Mouse (Mus musculus) kidney, embryonic 15.5 days (tissue): ENCODE measurements around the gene Nomo1. TPM values are rescaled to one million over a fixed set of nuclear protein-coding genes. Genes with fewer than 3 reads are reported as not detected.
A peak's percentile ranks its signal among the peaks of the same experiment; 100 is the strongest.

ENCODE experiments used
- ATAC-seq: fragments of 200-750 bp; cut with Nextera tagmentation; replicated peaks from 2 replicates; pipeline ENCODE4 v1.8.0; 2017; ENCODE audit warnings: moderate TSS enrichment; ENCODE audit not compliant: low FRiP score
- H3K27ac ChIP-seq: fragments of 300-500 bp; sonication (generic); 2 replicates; pipeline ENCODE4 v1.5.1; 2015; ENCODE audit warnings: mild to moderate bottlenecking, inconsistent platforms
- H3K27me3 ChIP-seq: fragments of 300-500 bp; sonication (generic); 2 replicates; pipeline ENCODE4 v1.6.1; 2015; ENCODE audit warnings: inconsistent platforms
- H3K36me3 ChIP-seq: fragments of 300-500 bp; sonication (generic); 2 replicates; pipeline ENCODE4 v1.6.1; 2015; ENCODE audit warnings: inconsistent platforms
- H3K4me1 ChIP-seq: fragments of 300-500 bp; sonication (generic); 2 replicates; pipeline ENCODE4 v1.6.1; 2015; ENCODE audit warnings: inconsistent platforms
- H3K4me2 ChIP-seq: fragments of 300-500 bp; sonication (generic); 2 replicates; pipeline ENCODE4 v1.6.1; 2015; ENCODE audit warnings: moderate library complexity, mild to moderate bottlenecking, inconsistent platforms
- H3K4me3 ChIP-seq: fragments of 300-500 bp; sonication (generic); replicated peaks from 2 replicates; pipeline ENCODE4 v1.5.1; 2015; ENCODE audit warnings: mild to moderate bottlenecking, inconsistent platforms
- H3K9ac ChIP-seq: fragments of 300-500 bp; sonication (generic); 2 replicates; pipeline ENCODE4 v1.6.1; 2015; ENCODE audit warnings: mild to moderate bottlenecking, inconsistent platforms
- H3K9me3 ChIP-seq: fragments of 300-500 bp; sonication (generic); replicated peaks from 2 replicates; pipeline ENCODE4 v1.6.1; 2016; ENCODE audit warnings: inconsistent platforms
- WGBS: fragments of 180-500 bp; shearing (Covaris S2); methylation state at CpG from one replicate; pipeline ENCODE4 v1.1.7; 2015; ENCODE audit warnings: mixed read lengths; 5-methylcytosine and 5-hydroxymethylcytosine counted together
- polyA plus RNA-seq: library from polyadenylated mRNA; unstranded; fragments of >200 nt; fragmentation: Nextera tagmentation; extraction: Ambion mirVana; gene quantifications from 2 replicates; pipeline ENCODE4 v1.2.1, GENCODE M21; 2015

Gene Nomo1
- polyA plus RNA-seq, 1 experiment from 2014 or later = 40.4 TPM

- no peak overlapping the region for H3K4me3 ChIP-seq
- no peaks in the 10 kb centered on the region for H3K9me3 ChIP-seq
- WGBS = 91% methylated on average over 7 of the region's 7 CpGs
- ATAC-seq = no peak
- H3K4me1 ChIP-seq = no peaks in the 10 kb centered on the region
- no peak overlapping the region for H3K4me2 ChIP-seq
- no peaks in the 10 kb centered on the region for H3K27me3 ChIP-seq
- no peak overlapping the region for H3K9ac ChIP-seq
- H3K36me3 ChIP-seq = peaks cover 84% of the 10 kb centered on the region
- no peak overlapping the region for H3K27ac ChIP-seq
These were observed 16.5 kb downstream of the Nomo1 start for GRCm38 (mm10) chr7:46049981-46050380.

GRCm38 (mm10) chr7:46052161-46052821, 18.8 kb downstream of the Nomo1 start:
- Histone ChIP-seq H3K9ac (no peak overlapping the region), H3K4me1 (no peaks in the 10 kb centered on the region), H3K9me3 (no peaks in the 10 kb centered on the region), H3K27ac (no peak overlapping the region), H3K4me3 (no peak overlapping the region), H3K36me3 (peaks cover 86% of the 10 kb centered on the region), H3K27me3 (no peaks in the 10 kb centered on the region), H3K4me2 (no peak overlapping the region)
- ATAC-seq = no peak
- WGBS = 90% methylated on average over 4 of the region's 4 CpGs

- Histone ChIP-seq H3K9ac (no peak overlapping the region), H3K27ac (no peak overlapping the region), H3K27me3 (no peaks in the 10 kb centered on the region), H3K9me3 (no peaks in the 10 kb centered on the region), H3K4me1 (no peaks in the 10 kb centered on the region), H3K36me3 (peaks cover 86% of the 10 kb centered on the region), H3K4me3 (no peak overlapping the region), H3K4me2 (no peak overlapping the region)
- ATAC-seq = no peak
- WGBS = 92% methylated on average over 3 of the region's 3 CpGs
These were observed 20.1 kb downstream of the Nomo1 start for GRCm38 (mm10) chr7:46053566-46053965.

GRCm38 (mm10) chr7:46058882-46059281, 25.4 kb downstream of the Nomo1 start:
- no peak overlapping the region for H3K4me2 ChIP-seq
- no peak for ATAC-seq
- no peaks in the 10 kb centered on the region for H3K4me1 ChIP-seq
- no peak overlapping the region for H3K4me3 ChIP-seq
- 90% methylated on average over 11 of the region's 11 CpGs for WGBS
- no peak overlapping the region for H3K27ac ChIP-seq
- peaks cover 97% of the 10 kb centered on the region for H3K36me3 ChIP-seq
- no peaks in the 10 kb centered on the region for H3K9me3 ChIP-seq
- H3K27me3 ChIP-seq = no peaks in the 10 kb centered on the region
- no peak overlapping the region for H3K9ac ChIP-seq

GRCm38 (mm10) chr7:46060688-46061087, 27.2 kb downstream of the Nomo1 start:
- no peak overlapping the region for H3K4me3 ChIP-seq
- H3K4me2 ChIP-seq = no peak overlapping the region
- ATAC-seq = no peak
- H3K27ac ChIP-seq = no peak overlapping the region
- H3K27me3 ChIP-seq = no peaks in the 10 kb centered on the region
- WGBS = 88% methylated on average over 8 of the region's 8 CpGs
- no peaks in the 10 kb centered on the region for H3K9me3 ChIP-seq
- H3K9ac ChIP-seq = no peak overlapping the region
- peaks cover 92% of the 10 kb centered on the region for H3K36me3 ChIP-seq
- H3K4me1 ChIP-seq = no peaks in the 10 kb centered on the region

- WGBS = 95% methylated on average over 16 of the region's 16 CpGs
- Histone ChIP-seq H3K4me2 (no peak overlapping the region), H3K9me3 (no peaks in the 10 kb centered on the region), H3K27ac (no peak overlapping the region), H3K4me1 (no peaks in the 10 kb centered on the region), H3K4me3 (no peak overlapping the region), H3K36me3 (peaks cover 92% of the 10 kb centered on the region), H3K27me3 (no peaks in the 10 kb centered on the region), H3K9ac (no peak overlapping the region)
- ATAC-seq = no peak
These were observed 28.1 kb downstream of the Nomo1 start for GRCm38 (mm10) chr7:46061614-46062013.

GRCm38 (mm10) chr7:46063296-46063695, 29.8 kb downstream of the Nomo1 start:
- H3K4me1 ChIP-seq = no peaks in the 10 kb centered on the region
- no peak overlapping the region for H3K27ac ChIP-seq
- H3K9ac ChIP-seq = no peak overlapping the region
- H3K4me2 ChIP-seq = no peak overlapping the region
- H3K4me3 ChIP-seq = no peak overlapping the region
- H3K36me3 ChIP-seq = peaks cover 91% of the 10 kb centered on the region
- WGBS = 96% methylated on average over 6 of the region's 6 CpGs
- H3K9me3 ChIP-seq = no peaks in the 10 kb centered on the region
- no peak for ATAC-seq
- H3K27me3 ChIP-seq = no peaks in the 10 kb centered on the region

GRCm38 (mm10) chr7:46068831-46069230, 35.3 kb downstream of the Nomo1 start:
- Histone ChIP-seq H3K4me1 (no peaks in the 10 kb centered on the region), H3K4me3 (no peak overlapping the region), H3K27me3 (no peaks in the 10 kb centered on the region), H3K27ac (no peak overlapping the region), H3K9ac (no peak overlapping the region), H3K9me3 (no peaks in the 10 kb centered on the region), H3K4me2 (no peak overlapping the region), H3K36me3 (peaks cover 93% of the 10 kb centered on the region)
- 94% methylated on average over 8 of the region's 8 CpGs for WGBS
- no peak for ATAC-seq

- Histone ChIP-seq H3K9me3 (no peaks in the 10 kb centered on the region), H3K27me3 (no peaks in the 10 kb centered on the region), H3K4me1 (no peaks in the 10 kb centered on the region), H3K4me2 (no peak overlapping the region), H3K4me3 (no peak overlapping the region), H3K9ac (no peak overlapping the region), H3K36me3 (peaks cover 96% of the 10 kb centered on the region), H3K27ac (no peak overlapping the region)
- 88% methylated on average over 7 of the region's 7 CpGs for WGBS
- no peak for ATAC-seq
These were observed 43.3 kb downstream of the Nomo1 start for GRCm38 (mm10) chr7:46076844-46077243.

- Histone ChIP-seq H3K4me3 (no peak overlapping the region), H3K4me2 (no peak overlapping the region), H3K36me3 (peaks cover 96% of the 10 kb centered on the region), H3K27ac (no peak overlapping the region), H3K9ac (no peak overlapping the region), H3K4me1 (no peaks in the 10 kb centered on the region), H3K9me3 (no peaks in the 10 kb centered on the region), H3K27me3 (no peaks in the 10 kb centered on the region)
- ATAC-seq = no peak
- 89% methylated on average over 12 of the region's 12 CpGs for WGBS
These were observed 44.2 kb downstream of the Nomo1 start for GRCm38 (mm10) chr7:46077675-46078074.

GRCm38 (mm10) chr7:46084024-46084423, 50.5 kb downstream of the Nomo1 start:
- WGBS = 86% methylated on average over 10 of the region's 10 CpGs
- no peak for ATAC-seq
- Histone ChIP-seq H3K4me3 (no peak overlapping the region), H3K4me1 (peaks cover 12% of the 10 kb centered on the region; the same call in 1 of the 2 replicates), H3K4me2 (no peak overlapping the region), H3K9ac (no peak overlapping the region), H3K36me3 (peaks cover 58% of the 10 kb centered on the region), H3K9me3 (peaks cover 2% of the 10 kb centered on the region; the same call in 1 of the 2 replicates), H3K27me3 (no peaks in the 10 kb centered on the region), H3K27ac (no peak overlapping the region)

GRCm38 (mm10) chr7:46084839-46085513, 51.5 kb downstream of the Nomo1 start:
- ATAC-seq = peak; percentile 45; the same call in 1 of the 2 replicates
- WGBS = 67% methylated on average over 16 of the region's 16 CpGs
- Histone ChIP-seq H3K4me3 (no peak overlapping the region), H3K9me3 (peaks cover 6% of the 10 kb centered on the region; the same call in 1 of the 2 replicates), H3K27me3 (no peaks in the 10 kb centered on the region), H3K27ac (0 out of 2 replicates have a peak overlapping the region, but pooled peaks have one; percentile 22), H3K4me1 (peaks cover 12% of the 10 kb centered on the region; the same call in 1 of the 2 replicates), H3K4me2 (no peak overlapping the region), H3K9ac (no peak overlapping the region), H3K36me3 (peaks cover 49% of the 10 kb centered on the region)
